Mouse (Mus musculus) stomach, postnatal 0 days (tissue): ENCODE measurements around the gene Traf3ip3. TPM values are rescaled to one million over a fixed set of nuclear protein-coding genes. Genes with fewer than 3 reads are reported as not detected.

Experiments used
- ATAC-seq: fragments of 200-750 bp; cut with Nextera tagmentation; 2 replicates; pipeline ENCODE4 v1.8.0; 2017; ENCODE audit not compliant: low FRiP score, low TSS enrichment
- DNase-seq: peaks from one replicate; pipeline ENCODE4 v3.0.0-alpha.2; 2016; ENCODE audit warnings: low spot score
- H3K27ac ChIP-seq: fragments of 300-500 bp; sonication (generic); replicated peaks from 2 replicates; pipeline ENCODE4 v1.5.1; 2014; ENCODE audit warnings: mild to moderate bottlenecking, control low read depth
- H3K27me3 ChIP-seq: fragments of 300-500 bp; sonication (generic); 2 replicates; pipeline ENCODE4 v1.6.1; 2014; ENCODE audit warnings: low read length; ENCODE audit not compliant: control insufficient read depth, insufficient read depth
- H3K36me3 ChIP-seq: fragments of 300-500 bp; sonication (generic); 2 replicates; pipeline ENCODE4 v1.6.1; 2014; ENCODE audit warnings: low read length, mixed read lengths; ENCODE audit not compliant: control insufficient read depth, insufficient read depth
- H3K4me1 ChIP-seq: fragments of 300-500 bp; sonication (generic); replicated peaks from 2 replicates; pipeline ENCODE4 v1.6.1; 2014; ENCODE audit warnings: antibody characterized with exemption; ENCODE audit not compliant: control insufficient read depth, insufficient read depth
- H3K4me2 ChIP-seq: fragments of 300-500 bp; sonication (generic); replicated peaks from 2 replicates; pipeline ENCODE4 v1.6.1; 2014; ENCODE audit warnings: low read depth, mild to moderate bottlenecking, control low read depth, moderate library complexity
- H3K4me3 ChIP-seq: fragments of 300-500 bp; sonication (generic); 2 replicates; pipeline ENCODE4 v1.5.1; 2014; ENCODE audit warnings: low read depth, low read length, control low read depth
- H3K9ac ChIP-seq: fragments of 300-500 bp; sonication (generic); 2 replicates; pipeline ENCODE4 v1.6.1; 2014; ENCODE audit warnings: mild to moderate bottlenecking, low read length, control low read depth, mixed read lengths
- H3K9me3 ChIP-seq: fragments of 300-500 bp; sonication (generic); 2 replicates; pipeline ENCODE4 v1.6.1; 2016; ENCODE audit warnings: low read length; ENCODE audit not compliant: control insufficient read depth
- CTCF ChIP-seq: IDR thresholded peaks from 2 replicates; pipeline ENCODE4 v1.5.1; 2016; ENCODE audit warnings: antibody characterized with exemption, low read depth, mild to moderate bottlenecking, moderate library complexity
- EP300 ChIP-seq: optimal IDR thresholded peaks from 2 replicates; pipeline ENCODE3; 2016; ENCODE audit warnings: antibody characterized with exemption
- WGBS: fragments of 180-500 bp; shearing (Covaris S2); extraction: QIAGEN DNeasy Blood & Tissue Kit; methylation state at CpG from one replicate; pipeline ENCODE4 v1.1.7; 2014; 5-methylcytosine and 5-hydroxymethylcytosine counted together
- polyA plus RNA-seq: library from polyadenylated mRNA; unstranded; fragments of >200 nt; fragmentation: Nextera tagmentation; extraction: Ambion mirVana; gene quantifications from 2 replicates; pipeline ENCODE4 v1.2.1, GENCODE M21; 2015

Traf3ip3 gene
- polyA plus RNA-seq, 1 experiment from 2014 or later: 1.8 TPM

DNA sequence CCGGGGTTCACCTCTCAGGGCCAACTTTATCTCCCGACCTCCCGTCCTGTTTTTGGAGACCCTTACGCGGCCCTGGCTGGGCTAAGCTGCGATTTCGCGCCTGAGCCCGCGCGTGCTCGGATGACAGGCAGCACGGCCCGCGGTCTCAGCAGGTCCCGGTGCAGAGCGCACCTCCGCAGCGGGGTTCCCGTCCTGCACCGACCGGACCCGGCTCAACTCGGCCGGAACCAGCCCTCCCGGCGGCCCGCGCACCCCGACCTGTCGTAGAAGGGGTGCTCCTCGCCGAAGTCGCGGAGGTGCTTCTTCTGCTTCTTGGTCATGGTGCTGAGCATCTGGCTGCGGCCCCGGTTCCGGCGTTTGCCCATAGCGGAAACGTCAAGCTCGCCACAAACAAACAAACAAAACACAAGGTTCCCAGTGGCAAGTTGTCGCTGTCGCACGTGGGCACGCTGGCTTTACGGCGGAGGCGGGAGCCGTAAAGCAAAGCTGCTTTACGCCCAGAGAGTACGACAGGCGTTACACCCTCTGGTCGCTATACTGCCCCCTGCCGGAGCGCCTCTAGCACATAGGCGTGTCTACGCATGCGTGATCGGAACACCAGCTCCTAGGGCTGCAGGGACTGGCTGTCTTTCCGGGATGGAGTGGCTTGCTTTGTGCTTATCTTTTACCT lies 71.6 kb downstream of the Traf3ip3 start, which contains the start of gene Diexf:
TSS of gene Diexf (minus strand) at position 487 of the 670 bp plus-strand sequence.
- Histone ChIP-seq H3K9ac (peak within 1 kb of the TSS; percentile 85), H3K27ac (peak within 1 kb of the TSS; percentile 35; the same call in 1 of the 2 replicates), H3K4me3 (peak within 1 kb of the TSS; percentile 91), H3K4me2 (peak within 1 kb of the TSS; percentile 73), H3K36me3 (peaks cover 5% of the 10 kb centered on the region; the same call in 1 of the 2 replicates), H3K4me1 (0 out of 2 replicates have a peak, but pooled peaks cover 2% of the 10 kb centered on the region), H3K9me3 (no peaks in the 10 kb centered on the region), H3K27me3 (no peaks in the 10 kb centered on the region)
- peak; percentile 91 for ATAC-seq
- TF ChIP-seq CTCF (peak; percentile 98), EP300 (no peak)
- DNase-seq: peak; percentile 99
- under 1% methylated on average over 61 of the region's 61 CpGs for WGBS

DNA sequence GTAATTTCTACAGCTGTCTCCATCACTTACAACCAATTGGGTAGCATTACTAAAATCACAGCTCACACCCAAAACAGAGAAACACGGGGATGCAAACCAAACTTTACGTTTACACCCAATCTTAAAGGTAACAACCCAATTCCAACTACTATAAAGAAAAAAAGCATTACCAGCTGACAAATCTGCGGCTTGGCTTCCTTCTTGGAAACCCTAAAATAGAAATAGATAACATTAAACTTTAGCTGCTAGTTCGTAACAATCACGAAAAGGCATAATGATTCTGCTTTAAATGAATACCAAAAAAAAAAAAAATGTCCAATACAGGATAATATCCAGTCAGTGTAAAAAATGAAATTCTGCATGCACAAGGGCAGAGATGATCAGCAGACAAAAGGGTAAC lies 72.2 kb downstream of the Traf3ip3 start:
- no peak for TF ChIP-seq EP300
- TF ChIP-seq CTCF: no peak
- DNase-seq: no peak
- Histone ChIP-seq H3K27me3 (no peaks in the 10 kb centered on the region), H3K27ac (no peak overlapping the region), H3K4me1 (0 out of 2 replicates have a peak, but pooled peaks cover 2% of the 10 kb centered on the region), H3K36me3 (peaks cover 5% of the 10 kb centered on the region; the same call in 1 of the 2 replicates), H3K4me2 (peak overlapping the region; percentile 73), H3K9me3 (no peaks in the 10 kb centered on the region), H3K4me3 (peak overlapping the region; percentile 91), H3K9ac (peak overlapping the region; percentile 85)
- ATAC-seq: no peak
- WGBS: 16% methylated on average over 5 of the region's 5 CpGs

GRCm38 (mm10) chr1:193128055-193128454 lies 73.4 kb downstream of the Traf3ip3 start:
- Histone ChIP-seq H3K27ac (no peak overlapping the region), H3K36me3 (peaks cover 8% of the 10 kb centered on the region), H3K9me3 (no peaks in the 10 kb centered on the region), H3K27me3 (no peaks in the 10 kb centered on the region), H3K4me1 (0 out of 2 replicates have a peak, but pooled peaks cover 2% of the 10 kb centered on the region), H3K9ac (no peak overlapping the region), H3K4me3 (no peak overlapping the region), H3K4me2 (no peak overlapping the region)
- WGBS: 89% methylated on average over 6 of the region's 6 CpGs
- no peak for TF ChIP-seq EP300
- TF ChIP-seq CTCF: no peak
- DNase-seq (no peak), ATAC-seq (no peak)

- DNase-seq (no peak), ATAC-seq (no peak)
- no peak overlapping the region for H3K4me3 ChIP-seq
- H3K4me1 ChIP-seq: 0 out of 2 replicates have a peak, but pooled peaks cover 2% of the 10 kb centered on the region
- H3K4me2 ChIP-seq: no peak overlapping the region
- H3K9me3 ChIP-seq: no peaks in the 10 kb centered on the region
- peaks cover 26% of the 10 kb centered on the region for H3K36me3 ChIP-seq
- no peak overlapping the region for H3K9ac ChIP-seq
- TF ChIP-seq EP300 (no peak), CTCF (peak; percentile 47)
- 72% methylated on average over 4 of the region's 4 CpGs for WGBS
- H3K27me3 ChIP-seq: no peaks in the 10 kb centered on the region
- H3K27ac ChIP-seq: no peak overlapping the region
Measured at GRCm38 (mm10) chr1:193125835-193126234, 75.7 kb downstream of the Traf3ip3 start.

Other genes starting within 250 kb of the Traf3ip3 start
- 0.17 and 0.22 TPM in 2 replicates for gene Syt14, start 165.9 kb downstream of the Traf3ip3 start, polyA plus RNA-seq
- gene Diexf, start 71.4 kb downstream of the Traf3ip3 start, polyA plus RNA-seq: 2.1 and 2.4 TPM in 2 replicates
- gene Irf6, start 48.6 kb downstream of the Traf3ip3 start, polyA plus RNA-seq: 40.7 and 45.0 TPM in 2 replicates
- 11.4 and 11.7 TPM in 2 replicates for gene A130010J15Rik, start 33.7 kb downstream of the Traf3ip3 start, polyA plus RNA-seq
- gene Lamb3, start 6.0 kb upstream of the Traf3ip3 start, polyA plus RNA-seq: 34.9 and 35.5 TPM in 2 replicates
- gene Hsd11b1, start 62.4 kb upstream of the Traf3ip3 start, polyA plus RNA-seq: 2.8 and 3.0 TPM in 2 replicates
- gene G0s2, start 71.5 kb upstream of the Traf3ip3 start, polyA plus RNA-seq: 20.8 and 27.4 TPM in 2 replicates
- 1.5 and 1.6 TPM in 2 replicates for gene Camk1g, start 168.6 kb upstream of the Traf3ip3 start, polyA plus RNA-seq